Mouse (Mus musculus) cerebellum, adult 2 months (tissue): ENCODE results near the gene Mrps21. TPM values are rescaled to one million over a fixed set of nuclear protein-coding genes. Genes with fewer than 3 reads are reported as not detected.

ENCODE experiments used
- DNase-seq, 2 experiments: peaks; one replicate each; pipeline ENCODE4 v3.0.0; 2021
- H3K27ac ChIP-seq: fragments of 200-500 bp; 2 replicates; pipeline ENCODE4 v1.5.1; 2012; ENCODE audit warnings: low read length, control low read depth, inconsistent platforms; ENCODE audit not compliant: insufficient read depth
- H3K27me3 ChIP-seq: fragments of 200-500 bp; 2 replicates; pipeline ENCODE4 v1.6.1; 2012; ENCODE audit warnings: inconsistent platforms, mild to moderate bottlenecking, low read length, moderate library complexity; ENCODE audit not compliant: control insufficient read depth, insufficient read depth
- H3K4me1 ChIP-seq: fragments of 200-500 bp; 2 replicates; pipeline ENCODE4 v1.6.1; 2011; ENCODE audit warnings: low read length; ENCODE audit not compliant: control insufficient read depth, insufficient read depth
- H3K4me3 ChIP-seq: fragments of 200-500 bp; replicated peaks from 2 replicates; pipeline ENCODE3; 2011; ENCODE audit warnings: mild to moderate bottlenecking, low read depth, low read length, control low read depth; ENCODE audit not compliant: insufficient read depth
- CTCF ChIP-seq: fragments of 200-500 bp; IDR thresholded peaks from 2 replicates; pipeline ENCODE4 v1.5.1; 2011; ENCODE audit warnings: low read depth, mild to moderate bottlenecking, control low read depth, low read length, moderate library complexity, borderline replicate concordance; ENCODE audit not compliant: insufficient read depth
- POLR2A ChIP-seq: fragments of 200-500 bp; IDR thresholded peaks from 2 replicates; pipeline ENCODE4 v1.6.1; 2011; ENCODE audit warnings: low read length, control low read depth, borderline replicate concordance; ENCODE audit not compliant: insufficient read depth
- WGBS: fragments of 180-500 bp; shearing (Covaris S2); methylation state at CpG from one replicate; pipeline ENCODE4 v1.1.7; 2018; 5-methylcytosine and 5-hydroxymethylcytosine counted together
- polyA plus RNA-seq: library from polyadenylated mRNA; depleted of rRNA; stranded (reverse); fragments of >200 nt; gene quantifications from 2 replicates; pipeline ENCODE4 v1.2.3, GENCODE M21; 2012

Mrps21 gene
- polyA plus RNA-seq, 1 experiment = 281 TPM

- Histone ChIP-seq H3K27me3 (no peaks in the 10 kb centered on the region), H3K4me3 (peak overlapping the region; percentile 66), H3K4me1 (no peaks in the 10 kb centered on the region), H3K27ac (0 out of 2 replicates have a peak overlapping the region, but pooled peaks have one; percentile 8)
- DNase-seq = no peak
- TF ChIP-seq CTCF (no peak), POLR2A (no peak)
- WGBS = 21% methylated on average over 7 of the region's 7 CpGs
These were observed 15.2 kb downstream of the Mrps21 start for GRCm38 (mm10) chr3:95856115-95856514.

DNA sequence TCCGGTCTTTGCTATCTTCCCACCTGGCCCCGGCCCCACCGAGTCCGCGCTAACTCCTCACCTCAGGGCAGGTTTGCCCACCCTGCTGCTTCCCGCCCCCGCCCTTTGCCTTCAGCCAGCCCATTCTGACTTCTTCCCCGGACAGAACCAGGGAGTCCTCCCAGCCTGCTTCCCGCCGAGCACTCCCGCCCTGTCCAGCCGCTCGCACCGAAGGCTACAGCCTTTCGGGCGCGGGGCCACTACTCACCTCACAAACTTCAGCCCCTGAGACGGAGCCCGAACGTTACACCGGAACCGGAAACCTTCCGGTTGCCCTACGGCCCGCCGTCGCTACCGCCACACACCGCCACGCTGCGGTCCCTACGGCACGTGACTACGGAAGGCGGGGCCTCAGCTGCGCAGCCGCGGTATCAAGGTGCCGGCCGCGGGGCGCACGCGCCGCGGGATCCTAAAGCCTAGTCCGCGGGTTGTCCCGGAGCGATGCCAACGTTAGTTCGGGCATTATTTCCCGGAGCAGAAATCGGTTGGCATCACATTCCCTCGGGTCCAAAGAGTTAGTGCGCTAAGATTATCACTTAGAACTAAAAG lies 15.7 kb downstream of the Mrps21 start, which contains the start of gene Prpf3:
Gene Prpf3 (minus strand): TSS at position 384 of the 588 bp plus-strand sequence.
- peak within 1 kb of the TSS; percentile 8; the same call in 1 of the 2 replicates for H3K27ac ChIP-seq
- WGBS = under 1% methylated on average over 56 of the region's 56 CpGs
- no peak for TF ChIP-seq CTCF
- TF ChIP-seq POLR2A = peak; percentile 91

DNA sequence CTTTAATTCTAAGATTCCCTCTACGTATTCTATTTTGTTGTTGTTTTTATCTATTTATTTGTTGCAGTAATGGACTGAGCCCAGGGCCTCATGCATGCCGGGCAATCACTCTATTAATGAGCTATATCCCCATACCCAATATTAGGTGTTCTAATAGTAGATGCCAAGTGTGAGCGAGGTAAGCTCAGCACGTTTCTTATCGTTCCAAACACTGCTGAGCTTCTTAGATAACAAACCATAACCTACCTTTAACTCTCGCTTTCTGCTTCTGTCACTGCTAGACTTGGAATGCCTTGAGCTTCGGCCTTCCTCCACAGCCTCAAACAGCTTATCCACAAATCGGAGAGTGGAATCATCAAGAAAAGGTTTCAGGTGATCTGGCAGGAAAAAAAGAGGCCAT lies 20.0 kb downstream of the Mrps21 start:
- no peak overlapping the region for H3K4me3 ChIP-seq
- no peak for TF ChIP-seq CTCF
- TF ChIP-seq POLR2A = no peak
- WGBS = 97% methylated on average over 8 of the region's 8 CpGs
- H3K4me1 ChIP-seq = no peaks in the 10 kb centered on the region
- no peak overlapping the region for H3K27ac ChIP-seq
- no peak for DNase-seq
- no peaks in the 10 kb centered on the region for H3K27me3 ChIP-seq

More for the DNA sequence above, 15.7 kb downstream of the Mrps21 start, which contains the start of gene Prpf3:
- peak; percentile 93 to 94 for DNase-seq
- Histone ChIP-seq H3K4me3 (peak within 1 kb of the TSS; percentile 66), H3K27me3 (no peaks in the 10 kb centered on the region), H3K4me1 (no peaks in the 10 kb centered on the region)

DNA sequence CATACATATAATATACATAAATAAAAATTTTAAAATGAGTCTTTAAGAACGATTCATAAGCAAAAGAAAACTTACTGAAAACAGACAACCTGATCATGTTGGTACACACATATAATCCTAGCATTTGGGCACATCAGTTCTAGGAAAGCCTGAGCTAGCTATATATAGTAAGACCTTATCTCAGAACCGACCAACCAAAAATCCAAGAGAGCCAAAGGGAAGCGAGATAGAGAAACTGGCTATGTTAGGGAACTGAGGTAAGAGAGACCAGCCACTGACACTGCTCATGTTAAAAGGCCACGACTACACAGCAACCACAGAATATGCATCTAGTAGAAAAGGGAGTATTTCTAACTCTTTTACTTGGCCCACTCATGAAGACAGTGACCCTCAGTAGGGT lies 20.7 kb downstream of the Mrps21 start:
- Histone ChIP-seq H3K27me3 (no peaks in the 10 kb centered on the region), H3K4me3 (no peak overlapping the region), H3K4me1 (no peaks in the 10 kb centered on the region), H3K27ac (no peak overlapping the region)
- TF ChIP-seq POLR2A (no peak), CTCF (no peak)
- 83% methylated on average over 4 of the region's 4 CpGs for WGBS
- DNase-seq = no peak

DNA sequence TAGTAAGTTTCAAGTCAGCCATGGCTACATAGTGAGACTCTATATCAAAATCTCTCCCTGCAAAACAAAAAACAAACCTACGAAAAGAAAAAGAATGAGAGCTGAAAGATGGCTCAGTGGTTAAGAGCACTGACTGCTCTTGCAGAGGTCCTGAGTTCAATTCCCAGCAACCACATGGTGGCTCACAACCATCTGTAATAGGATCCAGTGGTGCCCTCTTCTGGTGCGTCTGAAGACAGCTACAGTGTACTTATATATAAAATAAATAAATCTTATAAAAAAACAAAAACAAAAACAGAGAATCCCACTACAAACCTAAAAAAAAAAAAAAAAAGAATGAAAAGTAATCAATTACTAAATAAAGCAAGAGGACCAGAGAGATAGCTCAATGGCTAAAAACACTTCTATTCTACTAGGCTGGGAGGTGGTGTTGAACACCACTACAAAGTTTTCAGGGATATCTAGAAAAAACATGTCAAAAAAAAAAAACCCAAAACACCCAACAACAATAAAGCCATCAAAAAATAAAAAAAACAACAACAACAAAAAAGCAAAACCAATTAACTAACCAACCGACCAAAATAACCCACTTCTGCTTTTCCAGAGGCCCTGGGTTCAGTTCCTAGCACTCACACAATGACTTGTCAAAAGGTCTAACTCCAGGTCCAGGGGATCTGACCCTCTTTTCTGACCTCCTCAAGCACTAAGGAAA lies 28.7 kb downstream of the Mrps21 start:
- no peak for DNase-seq
- 91% methylated on average over 3 of the region's 3 CpGs for WGBS
- Histone ChIP-seq H3K4me1 (no peaks in the 10 kb centered on the region), H3K4me3 (no peak overlapping the region), H3K27ac (no peak overlapping the region), H3K27me3 (no peaks in the 10 kb centered on the region)
- TF ChIP-seq POLR2A (no peak), CTCF (no peak)

DNA sequence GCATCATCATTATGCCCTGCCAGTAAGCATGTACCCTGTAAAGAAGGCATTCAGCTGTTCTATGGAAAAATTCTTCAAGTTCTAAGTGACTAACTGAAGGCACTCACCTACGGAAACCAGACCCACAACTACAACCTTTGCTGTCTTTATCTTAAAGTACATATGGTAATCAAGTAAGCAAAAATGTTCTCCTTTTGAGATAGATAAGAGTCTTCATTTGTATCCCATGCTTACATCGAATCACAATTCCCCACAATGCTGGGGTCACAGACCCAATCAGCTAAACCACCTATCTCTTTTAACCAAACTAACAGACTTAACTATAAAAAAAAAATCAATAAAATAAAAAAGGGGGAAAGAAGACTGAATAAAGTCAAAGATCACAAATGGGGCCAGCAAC lies 32.1 kb downstream of the Mrps21 start:
- Histone ChIP-seq H3K27ac (no peak overlapping the region), H3K27me3 (no peaks in the 10 kb centered on the region), H3K4me1 (no peaks in the 10 kb centered on the region), H3K4me3 (no peak overlapping the region)
- TF ChIP-seq POLR2A (no peak), CTCF (no peak)
- DNase-seq = no peak
- WGBS = 96% methylated on average over 2 of the region's 2 CpGs

GRCm38 (mm10) chr3:95829053-95829452 lies 42.3 kb downstream of the Mrps21 start:
- Histone ChIP-seq H3K4me3 (no peak overlapping the region), H3K27me3 (no peaks in the 10 kb centered on the region), H3K4me1 (no peaks in the 10 kb centered on the region), H3K27ac (no peak overlapping the region)
- TF ChIP-seq POLR2A (no peak), CTCF (no peak)
- DNase-seq = no peak
- WGBS = 99% methylated on average over 4 of the region's 4 CpGs

GRCm38 (mm10) chr3:95826275-95826674 lies 45.0 kb downstream of the Mrps21 start:
- no peak overlapping the region for H3K4me3 ChIP-seq
- H3K4me1 ChIP-seq = no peaks in the 10 kb centered on the region
- no peaks in the 10 kb centered on the region for H3K27me3 ChIP-seq
- DNase-seq = no peak
- WGBS = 44% methylated on average over 2 of the region's 2 CpGs
- H3K27ac ChIP-seq = no peak overlapping the region
- TF ChIP-seq CTCF = no peak
- TF ChIP-seq POLR2A = no peak
